Mouse (Mus musculus): ENCODE results near the gene Rrad. TPM values are rescaled to one million over a fixed set of nuclear protein-coding genes. Genes with fewer than 3 reads are reported as not detected.

Rrad gene
- polyA plus RNA-seq, 1 experiment from 2014 or later: 4.1 TPM

DNA sequence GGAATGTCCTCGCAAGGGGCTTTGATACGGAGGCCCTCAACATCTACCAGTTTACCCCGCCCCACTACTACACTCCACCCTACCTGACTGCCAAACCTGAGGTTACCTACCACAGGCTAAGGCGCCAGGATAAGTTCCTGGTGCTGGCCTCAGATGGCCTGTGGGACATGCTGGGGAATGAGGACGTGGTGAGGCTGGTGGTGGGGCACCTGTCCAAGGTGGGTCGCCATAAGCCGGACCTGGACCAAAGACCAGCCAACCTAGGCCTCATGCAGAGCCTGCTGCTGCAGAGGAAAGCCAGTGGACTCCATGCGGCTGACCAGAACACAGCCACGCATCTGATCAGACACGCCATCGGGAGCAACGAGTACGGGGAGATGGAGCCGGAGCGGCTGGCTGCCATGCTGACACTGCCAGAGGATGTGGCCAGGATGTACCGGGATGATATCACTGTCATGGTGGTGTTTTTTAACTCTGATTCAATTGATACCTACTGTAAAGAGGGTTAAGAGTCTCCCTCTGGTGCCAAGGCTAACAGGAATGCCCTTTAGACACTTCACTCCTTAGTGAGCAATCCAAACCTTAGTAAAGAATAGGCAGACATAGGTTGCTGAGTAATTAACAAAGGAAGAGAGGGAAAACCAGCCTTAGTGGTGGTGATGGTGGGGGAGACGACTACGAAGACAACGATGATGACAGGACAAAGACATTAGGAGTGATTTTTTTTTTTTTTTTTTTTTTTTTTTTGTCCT is 36.3 kb downstream of the Rrad start:
- no peak for ATAC-seq (replicated peaks; ENCODE audit: low FRiP score)
- Histone ChIP-seq H3K27ac (ENCODE audit: low read depth, low read length) (no peak overlapping the region), H3K4me2 (no peak overlapping the region), H3K9ac (ENCODE audit: low read depth, low read length) (no peak overlapping the region), H3K9me3 (ENCODE audit: control insufficient read depth, low read length) (no peaks in the 10 kb centered on the region), H3K27me3 (replicated peaks; ENCODE audit: control insufficient read depth, insufficient read depth, low read length) (no peaks in the 10 kb centered on the region), H3K36me3 (ENCODE audit: control insufficient read depth, insufficient read depth, low read length) (peaks cover 13% of the 10 kb centered on the region), H3K4me1 (replicated peaks; ENCODE audit: control insufficient read depth, insufficient read depth, low read length) (peaks cover 11% of the 10 kb centered on the region), H3K4me3 (ENCODE audit: low read depth, low read length) (no peak overlapping the region)
- DNase-seq (ENCODE audit: low spot score): no peak
- 95% methylated on average over 19 of the region's 19 CpGs for WGBS

DNA sequence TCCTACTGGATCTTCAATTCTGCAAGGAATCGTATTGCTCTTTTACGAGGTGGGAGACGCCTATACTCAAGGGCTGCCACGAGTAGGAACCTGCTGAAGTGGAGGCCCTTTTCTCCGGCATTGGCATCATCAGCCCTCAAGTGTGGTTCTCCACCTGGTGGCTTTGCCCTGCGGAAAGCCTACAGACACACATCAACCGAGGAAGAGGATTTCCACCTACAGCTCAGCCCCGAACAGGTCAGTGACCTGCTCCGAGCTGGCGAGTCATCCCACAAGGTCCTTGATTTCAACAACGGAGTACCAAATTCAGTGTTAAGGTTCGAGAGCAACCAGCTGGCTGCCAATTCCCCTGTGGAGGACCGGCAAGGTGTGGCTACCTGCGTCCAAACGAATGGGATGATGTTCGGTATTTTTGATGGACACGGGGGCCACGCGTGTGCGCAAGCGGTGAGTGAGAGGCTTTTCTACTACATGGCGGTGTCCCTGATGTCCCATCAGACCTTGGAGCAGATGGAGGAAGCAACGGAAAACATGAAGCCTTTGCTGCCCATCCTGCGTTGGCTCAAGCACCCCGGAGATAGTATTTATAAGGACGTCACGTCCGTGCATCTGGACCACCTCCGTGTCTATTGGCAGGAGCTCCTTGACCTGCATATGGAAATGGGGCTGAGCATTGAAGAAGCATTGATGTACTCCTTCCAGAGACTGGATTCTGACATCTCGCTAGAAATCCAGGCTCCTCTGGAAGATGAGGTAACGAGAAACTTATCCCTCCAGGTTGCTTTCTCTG is 37.4 kb downstream of the Rrad start:
- no peaks in the 10 kb centered on the region for H3K9me3 ChIP-seq (ENCODE audit: control insufficient read depth, low read length)
- no peak overlapping the region for H3K27ac ChIP-seq (ENCODE audit: low read depth, low read length)
- H3K4me1 ChIP-seq (replicated peaks; ENCODE audit: control insufficient read depth, insufficient read depth, low read length): peaks cover 11% of the 10 kb centered on the region
- no peak overlapping the region for H3K4me2 ChIP-seq
- no peak for ATAC-seq (replicated peaks; ENCODE audit: low FRiP score)
- H3K27me3 ChIP-seq (replicated peaks; ENCODE audit: control insufficient read depth, insufficient read depth, low read length): no peaks in the 10 kb centered on the region
- H3K36me3 ChIP-seq (ENCODE audit: control insufficient read depth, insufficient read depth, low read length): peaks cover 13% of the 10 kb centered on the region
- H3K4me3 ChIP-seq (ENCODE audit: low read depth, low read length): no peak overlapping the region
- H3K9ac ChIP-seq (ENCODE audit: low read depth, low read length): no peak overlapping the region
- 93% methylated on average over 31 of the region's 31 CpGs for WGBS
- DNase-seq (ENCODE audit: low spot score): no peak

DNA sequence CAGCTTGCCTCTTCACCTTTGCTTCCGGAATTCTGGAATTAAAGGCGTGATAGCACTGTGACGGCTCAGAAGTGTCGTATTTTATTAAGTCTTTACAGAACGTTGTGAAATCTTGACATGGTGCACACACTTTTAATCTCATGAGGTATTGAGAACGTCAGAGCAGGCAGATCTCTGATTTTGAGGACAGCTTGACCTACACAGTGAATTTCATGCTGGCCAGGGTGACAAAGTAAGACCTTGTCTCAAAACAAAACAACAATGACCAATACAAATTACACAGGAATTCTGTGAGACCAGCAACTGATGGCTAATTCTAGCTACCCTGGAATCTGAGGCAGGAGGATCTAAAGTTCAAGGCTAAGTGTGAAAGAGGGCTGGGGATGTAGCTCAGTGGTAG is 38.6 kb downstream of the Rrad start:
- Histone ChIP-seq H3K9ac (ENCODE audit: low read depth, low read length) (no peak overlapping the region), H3K27ac (ENCODE audit: low read depth, low read length) (no peak overlapping the region), H3K9me3 (ENCODE audit: control insufficient read depth, low read length) (no peaks in the 10 kb centered on the region), H3K36me3 (ENCODE audit: control insufficient read depth, insufficient read depth, low read length) (peaks cover 13% of the 10 kb centered on the region), H3K27me3 (replicated peaks; ENCODE audit: control insufficient read depth, insufficient read depth, low read length) (no peaks in the 10 kb centered on the region), H3K4me1 (replicated peaks; ENCODE audit: control insufficient read depth, insufficient read depth, low read length) (peaks cover 11% of the 10 kb centered on the region), H3K4me2 (peak overlapping the region; percentile 81), H3K4me3 (ENCODE audit: low read depth, low read length) (peak overlapping the region; percentile 56)
- DNase-seq (ENCODE audit: low spot score) (no peak), ATAC-seq (replicated peaks; ENCODE audit: low FRiP score) (no peak)
- 74% methylated on average over 6 of the region's 6 CpGs for WGBS

DNA sequence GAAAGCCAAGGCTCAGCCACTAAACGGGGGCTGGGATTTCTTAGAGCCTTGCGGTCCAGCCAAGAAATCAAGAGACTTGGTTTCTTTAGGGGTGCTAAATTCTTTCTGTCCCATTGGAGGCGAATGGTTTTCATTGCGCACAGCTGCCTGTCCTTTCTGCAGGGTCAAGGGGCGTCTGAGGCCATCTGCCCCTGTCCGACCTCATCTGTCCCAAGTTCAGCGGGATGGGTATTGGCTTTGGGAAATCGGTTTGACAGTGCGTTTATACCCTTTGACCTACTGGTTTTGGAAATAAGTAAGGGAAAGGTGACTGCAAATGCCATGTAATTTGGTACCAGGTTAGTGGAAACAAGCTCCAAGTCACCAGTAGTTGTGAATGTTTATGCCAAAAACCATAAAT is 39.3 kb downstream of the Rrad start:
- DNase-seq (ENCODE audit: low spot score): no peak
- peaks cover 13% of the 10 kb centered on the region for H3K36me3 ChIP-seq (ENCODE audit: control insufficient read depth, insufficient read depth, low read length)

DNA sequence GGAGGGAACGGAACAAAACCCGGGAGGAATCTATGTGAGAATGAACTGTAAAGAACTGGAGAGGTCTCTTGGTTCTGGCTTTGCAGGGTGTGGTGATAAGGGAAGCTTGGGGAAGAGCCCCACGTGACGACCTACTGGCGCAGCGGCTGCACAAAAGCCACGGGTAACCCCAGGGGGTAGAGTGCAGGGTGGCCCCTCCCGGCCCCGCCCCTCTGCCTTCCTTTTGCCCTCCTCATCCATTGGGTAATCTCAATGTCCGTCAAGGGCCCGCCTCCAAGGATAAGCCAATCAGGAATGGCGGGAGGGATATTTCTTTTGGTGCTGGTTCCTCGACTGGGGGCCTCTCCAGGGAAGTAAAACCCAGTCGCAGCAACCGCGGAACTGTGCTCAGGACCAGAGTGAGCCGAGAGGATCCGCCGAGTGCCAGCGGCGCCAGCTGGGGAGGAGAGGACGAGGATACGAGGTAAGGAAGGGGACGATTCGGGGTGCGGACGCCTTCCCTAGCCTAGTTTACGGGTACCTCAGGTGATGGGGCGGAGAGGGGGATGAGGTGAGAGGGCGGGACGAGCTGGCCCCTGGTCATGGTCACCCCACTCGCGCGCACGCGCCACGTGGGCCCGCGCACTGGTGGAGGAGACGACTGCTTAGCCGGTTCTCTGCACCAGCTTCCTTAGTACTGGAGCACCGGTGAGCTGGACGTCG is 39.8 kb downstream of the Rrad start, which contains the start of gene Pdp2:
Gene Pdp2 (plus strand): TSS at position 319 of the 702 bp plus-strand sequence.
- ATAC-seq (replicated peaks; ENCODE audit: low FRiP score): peak; percentile 99
- H3K4me2 ChIP-seq: peak within 1 kb of the TSS; percentile 81
- H3K9ac ChIP-seq (ENCODE audit: low read depth, low read length): peak within 1 kb of the TSS; percentile 60
- H3K27me3 ChIP-seq (replicated peaks; ENCODE audit: control insufficient read depth, insufficient read depth, low read length): no peaks in the 10 kb centered on the region
- H3K9me3 ChIP-seq (ENCODE audit: control insufficient read depth, low read length): no peaks in the 10 kb centered on the region
- peaks cover 12% of the 10 kb centered on the region for H3K36me3 ChIP-seq (ENCODE audit: control insufficient read depth, insufficient read depth, low read length)
- H3K27ac ChIP-seq (ENCODE audit: low read depth, low read length): peak within 1 kb of the TSS; percentile 36; the same call in 1 of the 2 replicates
- under 1% methylated on average over 42 of the region's 44 CpGs for WGBS
- peak within 1 kb of the TSS; percentile 56 for H3K4me3 ChIP-seq (ENCODE audit: low read depth, low read length)
- H3K4me1 ChIP-seq (replicated peaks; ENCODE audit: control insufficient read depth, insufficient read depth, low read length): peaks cover 11% of the 10 kb centered on the region
- peak; percentile 86 for DNase-seq (ENCODE audit: low spot score)

More for the DNA sequence above, 39.3 kb downstream of the Rrad start:
- no peaks in the 10 kb centered on the region for H3K9me3 ChIP-seq (ENCODE audit: control insufficient read depth, low read length)
- H3K4me1 ChIP-seq (replicated peaks; ENCODE audit: control insufficient read depth, insufficient read depth, low read length): peaks cover 11% of the 10 kb centered on the region
- H3K4me3 ChIP-seq (ENCODE audit: low read depth, low read length): peak overlapping the region; percentile 56
- no peaks in the 10 kb centered on the region for H3K27me3 ChIP-seq (replicated peaks; ENCODE audit: control insufficient read depth, insufficient read depth, low read length)
- 5% methylated on average over 9 of the region's 9 CpGs for WGBS
- peak overlapping the region; percentile 60 for H3K9ac ChIP-seq (ENCODE audit: low read depth, low read length)
- H3K27ac ChIP-seq (ENCODE audit: low read depth, low read length): peak overlapping the region; percentile 14; the same call in 1 of the 2 replicates
- H3K4me2 ChIP-seq: peak overlapping the region; percentile 81
- ATAC-seq (replicated peaks; ENCODE audit: low FRiP score): no peak

DNA sequence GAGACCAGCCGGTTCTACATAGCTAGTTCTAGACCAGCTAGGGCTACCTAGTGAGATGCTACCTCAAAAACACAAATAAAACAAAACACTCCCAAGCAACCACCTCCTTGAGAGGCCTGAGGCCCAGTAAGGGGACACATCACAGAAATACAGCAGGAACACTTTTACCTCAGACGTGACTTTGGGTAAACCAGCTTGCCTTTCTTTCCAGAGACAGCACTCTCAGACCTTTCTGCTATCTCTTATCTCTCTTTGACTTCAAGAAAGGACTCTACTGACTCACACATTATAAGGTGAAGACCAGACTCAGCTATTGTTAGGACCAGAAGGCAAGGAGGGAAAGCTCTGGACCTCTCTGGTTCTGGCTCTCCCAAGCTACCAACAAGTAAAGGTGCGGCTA is 40.8 kb downstream of the Rrad start:
- DNase-seq (ENCODE audit: low spot score) (no peak), ATAC-seq (replicated peaks; ENCODE audit: low FRiP score) (no peak)
- peaks cover 10% of the 10 kb centered on the region for H3K36me3 ChIP-seq (ENCODE audit: control insufficient read depth, insufficient read depth, low read length)
- no peaks in the 10 kb centered on the region for H3K27me3 ChIP-seq (replicated peaks; ENCODE audit: control insufficient read depth, insufficient read depth, low read length)
- no peak overlapping the region for H3K4me2 ChIP-seq
- H3K27ac ChIP-seq (ENCODE audit: low read depth, low read length): no peak overlapping the region
- H3K9ac ChIP-seq (ENCODE audit: low read depth, low read length): no peak overlapping the region
- H3K4me3 ChIP-seq (ENCODE audit: low read depth, low read length): no peak overlapping the region
- 76% methylated on average over 3 of the region's 3 CpGs for WGBS
- no peaks in the 10 kb centered on the region for H3K9me3 ChIP-seq (ENCODE audit: control insufficient read depth, low read length)
- H3K4me1 ChIP-seq (replicated peaks; ENCODE audit: control insufficient read depth, insufficient read depth, low read length): peaks cover 7% of the 10 kb centered on the region

DNA sequence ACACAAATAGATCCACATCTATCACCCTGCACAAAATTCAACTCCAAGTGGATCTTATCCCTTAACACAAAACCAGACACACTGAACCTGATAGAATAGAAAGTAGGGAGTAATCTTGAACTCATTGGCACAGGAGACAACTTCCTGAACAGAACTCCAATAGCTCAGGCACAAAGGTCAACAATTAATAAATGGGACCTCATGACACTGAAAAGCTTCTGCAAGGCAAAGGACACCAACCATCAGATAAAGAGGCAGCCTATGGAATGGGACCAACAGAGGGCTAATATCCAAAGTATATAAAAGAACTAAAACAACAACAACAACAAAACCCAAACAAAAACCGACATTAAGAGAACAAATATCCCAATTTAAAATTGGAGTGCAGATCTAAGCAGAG is 46.6 kb downstream of the Rrad start:
- Histone ChIP-seq H3K4me2 (no peak overlapping the region), H3K4me1 (replicated peaks; ENCODE audit: control insufficient read depth, insufficient read depth, low read length) (no peaks in the 10 kb centered on the region)
- 51% methylated on average over 1 of the region's 1 CpGs for WGBS

More for the DNA sequence above, 46.6 kb downstream of the Rrad start:
- ATAC-seq (replicated peaks; ENCODE audit: low FRiP score): no peak
- Histone ChIP-seq H3K4me3 (ENCODE audit: low read depth, low read length) (no peak overlapping the region), H3K27me3 (replicated peaks; ENCODE audit: control insufficient read depth, insufficient read depth, low read length) (no peaks in the 10 kb centered on the region), H3K9ac (ENCODE audit: low read depth, low read length) (no peak overlapping the region), H3K27ac (ENCODE audit: low read depth, low read length) (no peak overlapping the region), H3K36me3 (ENCODE audit: control insufficient read depth, insufficient read depth, low read length) (no peaks in the 10 kb centered on the region), H3K9me3 (ENCODE audit: control insufficient read depth, low read length) (no peaks in the 10 kb centered on the region)
- no peak for DNase-seq (ENCODE audit: low spot score)

Data from liver, embryonic 11.5 days (tissue).